Mouse (Mus musculus) ZHBTc4 (cell line): ENCODE measurements around the gene Gm26602.

Source experiments
- DNase-seq: peaks from one replicate; pipeline ENCODE4 v3.0.0-alpha.2; 2011; ENCODE audit warnings: low read depth, low spot score

The Gm26602 gene

GRCm38 (mm10) chr10:79910556-79910955 lies at the start of gene Gm26602:
TSS of gene Gm26602 (plus strand) at chr10:79910856.
- no peak for DNase-seq

GRCm38 (mm10) chr10:79861230-79862048 lies 49.2 kb upstream of the Gm26602 start:
- peak; percentile 91 for DNase-seq

DNA sequence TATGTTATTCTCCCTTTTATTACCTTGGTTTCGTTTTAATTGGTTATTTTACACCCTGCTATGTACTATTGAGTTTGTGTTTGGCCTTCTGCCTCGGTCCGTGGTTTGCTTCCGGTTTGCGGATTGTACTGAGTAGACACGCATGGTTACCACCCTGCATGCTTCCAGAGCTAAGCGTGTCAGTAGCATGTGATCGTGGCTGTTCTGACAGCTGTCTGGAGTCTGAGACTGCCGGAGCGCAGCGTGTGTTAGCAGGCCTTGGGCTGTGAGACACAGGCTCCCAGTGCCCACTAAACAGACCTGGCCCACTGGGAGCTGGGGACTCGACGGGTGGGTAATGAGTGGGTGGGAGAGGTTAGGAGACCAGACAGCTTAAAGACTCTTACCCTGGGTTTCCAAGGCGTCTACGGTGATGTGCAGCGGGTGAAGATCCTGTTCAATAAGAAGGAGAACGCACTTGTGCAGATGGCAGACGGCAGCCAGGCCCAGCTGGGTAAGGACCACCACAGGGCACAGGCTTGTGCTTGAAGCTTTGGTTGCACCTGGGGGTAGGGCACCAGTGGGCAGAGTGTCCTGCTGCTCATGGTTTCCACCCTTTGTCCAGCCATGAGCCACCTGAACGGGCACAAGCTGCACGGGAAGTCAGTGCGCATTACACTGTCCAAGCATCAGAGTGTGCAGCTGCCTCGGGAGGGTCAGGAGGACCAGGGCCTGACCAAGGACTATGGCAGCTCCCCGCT lies 48.4 kb upstream of the Gm26602 start:
- DNase-seq, result no peak

- DNase-seq, result no peak
Measured at GRCm38 (mm10) chr10:79862925-79863324, 47.7 kb upstream of the Gm26602 start.

DNA sequence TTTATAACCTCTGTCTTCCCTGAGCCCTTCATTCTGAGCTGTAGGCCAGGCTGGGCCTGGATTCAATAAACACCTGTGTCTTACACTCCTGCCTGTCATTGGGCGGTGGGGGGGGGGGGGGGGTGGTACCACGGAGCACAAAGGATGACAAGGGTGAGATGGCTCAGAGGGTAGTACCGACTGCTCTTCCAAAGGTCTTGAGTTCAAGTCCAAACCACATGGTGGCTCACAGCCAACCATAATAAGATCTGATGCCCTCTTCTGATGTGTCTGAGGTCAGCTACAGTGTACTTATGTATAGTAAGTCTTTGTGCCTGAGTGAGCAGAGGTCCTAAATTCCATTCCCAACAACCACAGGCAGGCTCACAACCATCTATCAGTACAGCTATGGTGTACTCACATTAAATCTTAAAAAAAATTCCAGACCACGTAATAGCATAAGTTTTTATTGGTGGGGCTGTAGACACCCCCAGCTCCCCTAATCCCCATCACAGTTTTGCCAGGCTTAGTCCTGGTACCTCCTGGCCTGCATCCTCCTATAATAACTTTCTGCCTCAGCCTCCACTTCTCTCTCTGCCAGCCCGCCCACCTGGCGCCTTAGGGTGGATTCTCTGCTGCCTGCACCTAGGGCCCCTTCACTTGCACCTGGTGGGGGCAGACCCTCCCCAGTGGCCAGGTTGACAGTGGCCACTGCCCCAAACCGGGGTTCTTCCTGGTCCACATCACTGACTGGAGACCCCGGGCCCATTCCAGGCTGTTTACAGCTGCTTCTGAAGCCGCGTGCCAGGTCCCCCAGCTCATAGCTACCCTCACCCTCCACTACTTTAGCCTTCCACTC lies 46.1 kb upstream of the Gm26602 start:
- DNase-seq, result no peak

GRCm38 (mm10) chr10:79865189-79865601 lies 45.5 kb upstream of the Gm26602 start:
- no peak for DNase-seq

- peak; percentile 48 for DNase-seq
Measured at GRCm38 (mm10) chr10:79865801-79866295, 44.8 kb upstream of the Gm26602 start.

DNA sequence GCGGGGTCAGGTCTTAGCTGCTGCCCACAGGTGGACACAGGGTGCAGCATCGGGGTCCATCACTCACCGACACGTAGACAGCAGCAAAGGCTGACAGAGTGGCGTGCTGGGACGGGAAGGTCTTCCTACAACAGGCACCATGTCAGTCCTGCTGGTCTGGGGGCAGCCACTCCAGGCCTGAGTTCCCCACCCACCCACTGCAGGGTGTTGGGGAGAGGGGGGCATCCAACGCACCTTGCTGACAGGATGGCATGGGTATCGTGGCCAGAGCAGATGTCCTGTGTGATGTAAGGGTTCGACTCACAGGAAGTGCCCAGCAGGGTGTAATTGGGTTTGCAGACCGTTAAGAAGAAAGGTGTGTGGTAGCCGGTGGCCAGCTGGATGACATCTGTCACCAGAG lies 44.1 kb upstream of the Gm26602 start:
- DNase-seq, result no peak

DNA sequence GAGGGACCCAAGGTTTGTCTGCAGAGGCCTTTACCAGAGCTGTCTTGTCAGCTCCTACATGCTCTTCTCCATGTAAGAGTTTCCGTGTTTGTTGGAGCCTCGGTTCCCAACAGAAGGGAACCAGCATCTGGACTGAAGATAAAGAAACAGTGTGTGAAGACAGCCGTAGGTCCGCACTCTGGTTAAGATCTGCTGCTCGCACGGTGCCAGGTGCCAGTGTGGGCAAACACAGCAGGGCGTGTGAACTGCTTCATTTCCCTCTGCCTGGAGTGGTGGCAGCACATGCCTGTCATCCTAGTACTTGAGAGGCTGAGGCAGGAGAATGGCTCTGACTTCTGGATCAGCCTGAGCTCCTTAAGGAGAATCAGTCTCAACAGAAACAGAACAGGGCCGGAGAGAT lies 38.8 kb upstream of the Gm26602 start:
- DNase-seq, result no peak

GRCm38 (mm10) chr10:79872862-79873261 lies 37.8 kb upstream of the Gm26602 start:
- DNase-seq, result no peak

DNA sequence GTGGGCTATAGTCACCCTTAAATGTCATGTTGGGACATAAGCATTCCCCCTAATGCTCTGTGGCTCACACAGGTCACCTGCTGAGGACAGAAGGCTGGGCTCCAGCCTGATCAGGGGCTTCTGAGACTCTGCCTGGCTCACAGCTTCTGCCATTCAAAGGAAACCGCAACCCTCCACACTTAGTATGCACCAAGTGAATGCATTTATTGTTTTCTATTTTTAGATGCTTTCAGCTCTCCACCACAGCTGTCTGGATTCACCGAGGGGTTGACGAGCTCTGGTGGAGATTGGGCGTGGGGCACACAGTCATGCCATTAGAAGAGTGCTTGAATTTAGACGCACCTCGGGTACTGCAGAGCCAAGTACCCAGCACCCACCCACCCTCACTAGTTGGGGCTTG lies 37.3 kb upstream of the Gm26602 start:
- no peak for DNase-seq

DNA sequence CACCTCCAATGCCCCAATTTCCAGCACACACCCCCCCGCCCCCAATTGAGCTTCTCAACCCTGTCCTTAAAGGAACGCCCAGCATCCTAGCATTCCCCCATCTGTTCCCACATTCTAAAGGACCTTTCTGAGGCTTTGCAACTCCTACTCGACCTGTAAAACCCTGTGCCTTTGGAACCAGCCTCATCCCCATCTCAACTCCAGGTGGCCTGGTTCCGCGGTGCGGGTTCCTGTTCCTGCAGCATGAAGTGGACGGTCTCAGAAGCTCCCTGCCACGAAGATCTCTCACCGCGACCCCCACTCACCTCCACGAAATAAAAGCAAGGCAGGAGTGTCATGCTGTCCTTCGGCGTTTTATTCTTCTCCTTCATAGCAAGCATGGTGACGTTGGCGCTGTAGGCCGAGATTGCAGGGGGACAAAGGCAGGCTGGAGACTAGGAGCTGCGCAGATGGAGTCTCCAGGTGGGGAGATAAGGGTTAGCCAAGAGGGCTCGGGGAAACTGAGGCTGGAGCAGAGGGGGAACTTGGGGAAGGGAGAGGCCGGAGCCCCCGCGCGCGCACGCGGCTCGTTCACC lies 36.9 kb upstream of the Gm26602 start:
- DNase-seq, result no peak

DNA sequence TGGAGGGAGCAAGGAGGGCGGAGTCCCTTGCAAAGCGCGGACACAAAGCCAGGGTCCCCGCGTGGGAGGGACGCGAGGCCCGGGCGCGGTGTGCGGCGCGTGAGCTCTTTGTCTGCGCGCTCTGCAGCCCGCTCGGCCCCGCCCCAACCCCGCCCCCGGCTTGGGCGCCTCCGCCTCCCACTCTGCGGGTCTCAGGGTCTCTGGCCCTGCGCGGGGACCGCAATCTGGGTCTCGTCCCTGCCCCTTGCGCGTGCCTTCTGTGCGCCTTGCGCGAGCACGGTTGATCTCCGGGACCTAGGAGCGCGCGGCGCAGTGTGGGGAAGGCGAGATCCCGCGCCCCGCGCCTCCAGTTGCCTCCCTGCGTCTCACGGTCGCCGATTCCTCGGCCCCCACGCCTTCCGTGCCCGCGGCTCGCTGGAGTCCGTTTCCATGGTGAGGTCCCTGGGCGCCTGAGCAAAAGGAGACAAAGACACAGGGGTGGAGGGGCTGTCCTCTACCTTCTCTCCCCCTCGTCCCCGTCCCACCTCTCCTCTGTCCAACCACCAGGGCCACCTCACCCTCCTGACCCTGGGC lies 36.3 kb upstream of the Gm26602 start, which contains the start of the genes Prtn3 and Plppr3:
Gene Prtn3 (plus strand): TSS at position 187 of the 573 bp plus-strand sequence.
Gene Plppr3 (minus strand): TSS at position 345 of the 573 bp plus-strand sequence.
- peak; percentile 61 for DNase-seq

DNA sequence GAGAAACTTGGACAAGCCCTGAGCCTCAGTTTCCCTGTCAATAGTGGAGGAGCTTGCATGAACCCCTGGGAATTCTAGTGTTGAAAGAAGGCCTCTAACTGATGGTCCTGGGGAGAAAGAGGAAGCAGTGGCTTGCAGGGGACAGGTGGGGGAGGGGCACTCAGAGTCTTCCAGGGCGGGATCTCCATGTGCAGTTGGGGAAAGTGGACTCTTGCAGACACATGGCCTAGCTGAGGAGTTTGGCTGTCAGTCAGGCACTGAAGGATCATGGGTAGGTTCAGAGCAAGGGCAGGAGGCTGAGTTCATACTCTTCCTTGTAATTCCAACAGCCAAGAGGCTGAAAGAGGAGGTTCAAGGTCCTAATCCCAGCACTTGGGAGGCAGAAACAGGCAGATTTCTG lies 33.5 kb upstream of the Gm26602 start:
- no peak for DNase-seq

DNA sequence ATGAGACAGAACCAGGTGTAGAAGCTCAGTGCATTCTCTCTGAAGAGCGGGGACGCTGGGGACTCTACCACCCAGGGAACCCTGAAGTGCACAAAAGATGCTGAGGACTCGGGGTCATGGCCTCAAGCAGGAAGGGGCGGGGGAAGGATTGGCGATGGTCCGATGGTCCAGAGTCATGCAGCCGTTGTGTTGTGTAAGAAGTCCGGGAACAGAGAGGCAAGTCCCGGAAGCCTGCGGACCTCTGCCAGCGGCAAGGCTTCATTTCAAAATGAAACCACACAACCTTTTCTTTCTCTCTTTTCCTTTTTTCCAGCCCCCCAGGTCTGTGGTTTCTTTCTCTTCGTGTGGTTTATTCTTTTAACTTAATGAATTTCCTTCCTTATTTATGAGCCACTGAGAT lies 32.9 kb upstream of the Gm26602 start:
- DNase-seq, result no peak

- DNase-seq, result no peak
Measured at GRCm38 (mm10) chr10:79879527-79879926, 31.1 kb upstream of the Gm26602 start.

- DNase-seq, result no peak
Measured at GRCm38 (mm10) chr10:79880721-79881120, 29.9 kb upstream of the Gm26602 start.

GRCm38 (mm10) chr10:79881981-79882380 lies 28.7 kb upstream of the Gm26602 start:
- peak; percentile 65 for DNase-seq

- DNase-seq, result peak; percentile 90
Measured at GRCm38 (mm10) chr10:79883297-79884084, 27.2 kb upstream of the Gm26602 start.

GRCm38 (mm10) chr10:79884446-79884845 lies 26.2 kb upstream of the Gm26602 start:
- no peak for DNase-seq
